Mouse (Mus musculus): Measurements from ENCODE around the gene Acsf3.

Gene Acsf3

GRCm38 (mm10) chr8:122811870-122812494 is 36.7 kb downstream of the Acsf3 start:
- DNase-seq = no peak

DNA sequence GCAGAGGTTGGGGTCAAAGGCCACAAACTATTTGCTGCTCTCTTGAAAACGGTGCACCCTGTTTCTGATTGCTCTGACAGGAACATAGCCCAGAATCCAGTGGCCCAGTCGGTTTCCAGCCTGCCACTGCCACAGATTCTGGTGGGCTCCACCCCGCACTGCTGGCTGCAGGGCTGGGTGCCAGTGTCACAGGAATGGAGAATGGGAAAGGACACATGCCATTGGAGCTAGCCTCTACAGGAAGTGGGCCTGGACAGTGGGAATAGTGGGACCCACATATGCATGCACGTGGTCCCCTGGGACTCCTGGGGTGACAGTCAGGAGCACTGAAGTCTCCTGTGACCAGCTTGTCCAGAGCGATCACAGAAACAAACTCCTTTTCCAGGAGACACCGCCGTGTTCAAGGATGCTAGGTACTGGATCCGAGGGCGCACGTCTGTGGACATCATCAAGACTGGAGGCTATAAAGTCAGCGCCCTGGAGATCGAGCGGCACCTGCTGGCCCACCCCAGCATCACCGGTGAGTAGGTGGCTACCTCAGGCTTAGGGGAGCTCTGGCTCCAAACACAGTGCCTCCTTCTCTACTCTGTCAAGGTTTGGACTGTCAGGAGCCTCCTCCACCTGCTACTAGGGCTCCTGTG is 37.4 kb downstream of the Acsf3 start:
- no peak for DNase-seq

- no peak for DNase-seq
These were observed 39.3 kb downstream of the Acsf3 start for GRCm38 (mm10) chr8:122814608-122815007.

- no peak for DNase-seq
These were observed 41.7 kb downstream of the Acsf3 start for GRCm38 (mm10) chr8:122816965-122817364.

DNA sequence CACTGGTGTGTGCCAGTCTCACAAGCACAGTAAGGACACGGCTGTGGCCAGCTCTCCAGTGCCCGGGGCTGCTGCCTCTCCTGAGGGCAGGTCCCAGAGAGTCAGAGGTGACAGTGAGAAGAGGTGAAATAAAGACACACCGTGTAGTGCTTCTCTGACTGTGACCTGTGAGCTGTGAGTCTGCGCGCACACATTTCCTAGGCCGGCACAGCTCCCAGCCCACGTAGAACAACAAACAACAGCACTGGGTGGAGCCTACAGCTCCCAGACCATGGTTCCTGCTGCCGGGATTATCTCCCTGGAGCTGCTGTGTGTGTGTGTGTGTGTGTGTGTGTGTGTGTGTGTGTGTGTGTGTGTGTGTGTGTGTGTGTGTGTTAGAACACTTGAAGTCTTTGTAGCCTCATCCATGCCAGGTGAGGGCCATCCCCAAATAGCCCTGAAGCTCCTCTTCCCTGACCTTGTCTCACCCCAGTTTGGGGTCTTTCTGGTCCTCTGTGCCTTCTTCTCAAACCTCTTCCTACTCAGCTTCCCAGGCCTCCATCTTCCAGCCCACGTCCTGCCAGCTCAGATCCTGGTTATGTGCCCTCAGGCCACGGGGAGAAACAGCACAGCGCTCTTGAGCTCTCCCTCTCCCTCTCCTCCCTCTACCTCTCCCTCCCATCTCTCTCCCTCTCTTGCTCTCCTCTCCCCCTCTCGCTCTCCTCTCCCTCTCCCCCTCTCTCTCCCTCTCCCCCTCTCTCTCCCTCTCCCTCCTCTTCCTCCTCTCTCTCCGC is 42.6 kb downstream of the Acsf3 start:
- DNase-seq = no peak

DNA sequence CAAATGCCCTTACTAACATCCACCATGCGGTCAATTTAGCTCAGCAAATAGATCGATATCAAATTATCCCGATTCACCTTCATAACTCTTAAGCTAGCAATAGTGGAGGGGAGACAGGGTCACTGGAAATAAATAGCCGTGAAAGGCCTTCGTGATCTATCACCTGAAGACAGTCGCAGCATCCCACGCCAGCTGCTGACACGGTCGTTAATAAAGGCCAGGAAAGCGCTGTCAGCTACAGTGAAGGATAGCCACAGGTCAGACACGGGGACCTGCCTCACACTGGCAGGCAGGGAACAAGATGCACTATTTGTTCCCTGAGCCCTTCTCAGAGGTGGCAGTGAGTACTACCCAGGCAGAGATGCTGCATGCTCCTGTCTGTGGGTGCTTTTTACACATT is 44.5 kb downstream of the Acsf3 start:
- no peak for DNase-seq

GRCm38 (mm10) chr8:122824571-122824970 is 49.3 kb downstream of the Acsf3 start:
- DNase-seq = no peak

DNA sequence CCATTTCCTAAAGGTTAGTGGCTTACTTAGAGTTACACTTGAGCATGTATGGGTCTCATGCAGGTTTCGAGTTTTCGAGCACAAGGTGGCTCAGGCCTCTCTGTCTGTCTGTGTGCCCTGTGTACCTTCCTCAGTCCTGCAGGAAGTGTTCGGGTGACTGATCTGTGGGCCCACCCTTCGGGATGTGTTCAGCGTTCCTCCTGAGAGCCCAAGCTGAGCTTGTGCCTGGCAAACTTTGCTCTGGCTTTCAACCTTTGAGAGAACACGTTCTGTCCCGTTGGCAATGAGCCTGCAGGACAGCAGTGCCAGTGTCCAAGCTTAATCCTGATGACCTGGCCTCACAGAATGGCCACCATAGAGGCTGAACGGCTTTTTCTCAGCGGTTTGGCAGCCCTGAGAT is 49.7 kb downstream of the Acsf3 start:
- DNase-seq = peak in 1 of 2 experiments; percentile 37

DNA sequence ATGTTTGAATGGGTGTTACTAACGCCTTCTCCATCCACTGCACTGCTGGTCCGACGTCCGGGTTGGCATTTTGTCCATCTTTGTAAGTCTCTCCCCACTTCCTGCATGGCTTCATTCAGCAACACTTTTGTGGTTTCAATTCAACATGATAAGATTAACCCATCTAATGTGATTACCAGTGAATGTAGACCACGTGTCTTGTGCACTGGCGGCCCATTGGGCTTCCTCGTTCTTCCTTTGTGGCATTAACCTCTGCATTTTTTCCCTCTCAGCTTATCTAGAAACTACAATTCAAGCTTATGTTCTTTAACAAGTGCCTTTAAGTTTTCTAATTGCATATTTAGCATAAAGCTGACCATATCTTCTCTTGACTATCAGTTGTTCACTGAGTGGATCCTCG is 50.1 kb downstream of the Acsf3 start:
- DNase-seq = no peak

GRCm38 (mm10) chr8:122829396-122829795 is 54.1 kb downstream of the Acsf3 start:
- no peak for DNase-seq

DNA sequence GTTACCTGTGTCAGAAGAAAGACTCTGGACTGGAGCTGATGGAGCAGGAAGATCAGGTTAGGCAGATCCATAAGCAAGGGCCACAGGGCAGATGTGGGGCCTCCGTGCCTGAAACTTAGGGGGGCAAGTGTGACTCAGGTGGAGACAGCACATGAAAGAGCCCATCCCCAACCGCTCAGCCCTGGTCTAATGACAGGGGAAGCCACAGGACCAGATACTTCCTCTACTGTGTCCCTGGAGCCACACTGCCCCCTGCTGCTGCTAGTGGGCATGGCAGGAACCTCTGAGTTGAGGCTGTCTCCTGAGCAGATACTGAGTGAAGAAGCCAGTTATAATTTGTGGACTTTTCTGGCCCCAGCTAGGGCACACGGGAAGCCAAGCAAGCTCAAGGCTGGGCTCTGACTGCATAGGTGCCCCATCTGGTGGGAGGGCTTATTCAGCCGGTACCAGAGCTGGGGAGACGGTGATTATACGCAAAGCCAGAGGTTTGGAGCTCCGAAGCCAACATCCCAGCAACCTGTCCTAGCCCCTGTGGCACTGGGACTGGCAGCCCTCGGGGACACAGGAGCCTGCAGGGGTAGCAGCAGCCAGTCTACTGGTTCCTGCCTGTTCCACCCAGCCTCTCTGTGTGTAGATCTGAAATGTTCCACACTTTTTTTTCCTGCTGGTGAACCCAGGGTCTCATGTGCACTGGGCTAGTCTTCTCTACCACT is 55.2 kb downstream of the Acsf3 start:
- peak; percentile 95 to 97 for DNase-seq

DNA sequence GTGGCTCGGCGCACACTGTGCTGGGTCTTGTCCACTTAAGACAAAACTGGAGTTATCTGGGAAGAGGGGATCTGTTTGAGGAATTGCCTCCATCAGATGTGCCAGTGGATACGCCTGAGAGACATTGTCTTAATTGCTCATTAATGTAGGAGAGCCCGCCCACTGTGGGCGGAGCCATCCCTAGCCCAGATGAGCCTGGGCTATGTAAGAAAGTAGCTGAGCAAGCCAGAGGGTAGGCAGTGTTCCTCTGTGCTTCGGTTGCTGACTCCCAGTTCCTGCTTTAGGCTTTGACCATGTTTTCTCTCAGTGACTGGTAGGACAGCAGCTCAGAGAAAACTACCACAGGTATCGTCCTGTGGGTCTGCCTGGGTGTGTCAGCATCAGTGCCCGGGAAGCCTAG is 59.1 kb downstream of the Acsf3 start:
- no peak for DNase-seq

- DNase-seq = peak; percentile 84 to 85
These were observed 59.7 kb downstream of the Acsf3 start for GRCm38 (mm10) chr8:122834971-122835370.

GRCm38 (mm10) chr8:122836199-122836598 is 60.9 kb downstream of the Acsf3 start:
- no peak for DNase-seq

DNA sequence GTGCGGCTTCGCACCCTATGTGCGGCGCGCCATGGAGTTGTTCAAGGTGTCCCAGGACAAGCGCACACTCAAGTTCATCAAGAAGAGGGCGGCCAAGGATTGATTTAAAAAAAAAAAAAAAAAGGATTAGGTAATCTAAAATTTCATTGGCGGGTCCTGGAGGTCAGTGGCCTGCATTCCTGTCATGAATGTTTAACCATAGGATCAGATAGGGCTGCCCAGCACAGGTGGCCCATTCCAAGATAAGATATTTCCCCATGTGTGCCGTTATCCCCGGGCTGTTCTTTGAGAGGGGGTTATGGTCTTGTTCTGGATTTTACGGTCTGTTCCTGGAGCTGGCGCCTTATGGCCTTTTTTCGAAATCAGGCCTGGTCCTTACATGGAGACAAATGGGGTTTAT is 61.4 kb downstream of the Acsf3 start:
- DNase-seq = no peak

DNA sequence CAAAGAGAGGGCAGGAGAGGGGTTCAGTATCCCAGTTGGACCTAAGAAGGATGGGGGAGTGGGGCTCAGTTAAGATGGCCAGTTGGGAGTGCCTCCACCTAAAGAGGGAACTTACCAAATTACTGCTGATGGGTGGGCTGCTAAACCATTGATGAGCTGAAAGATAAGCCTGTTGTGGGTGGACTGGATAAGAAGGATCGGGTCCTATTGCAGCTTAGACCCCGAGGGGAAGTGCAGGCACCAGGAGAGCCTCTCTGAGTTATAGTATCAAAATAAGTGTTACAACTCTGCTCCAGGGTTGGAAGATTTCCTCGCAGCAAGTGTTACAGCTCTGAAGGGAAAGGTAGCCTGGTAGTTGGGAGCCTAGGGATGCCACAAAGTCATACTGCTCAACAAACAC is 68.9 kb downstream of the Acsf3 start:
- no peak for DNase-seq

DNA sequence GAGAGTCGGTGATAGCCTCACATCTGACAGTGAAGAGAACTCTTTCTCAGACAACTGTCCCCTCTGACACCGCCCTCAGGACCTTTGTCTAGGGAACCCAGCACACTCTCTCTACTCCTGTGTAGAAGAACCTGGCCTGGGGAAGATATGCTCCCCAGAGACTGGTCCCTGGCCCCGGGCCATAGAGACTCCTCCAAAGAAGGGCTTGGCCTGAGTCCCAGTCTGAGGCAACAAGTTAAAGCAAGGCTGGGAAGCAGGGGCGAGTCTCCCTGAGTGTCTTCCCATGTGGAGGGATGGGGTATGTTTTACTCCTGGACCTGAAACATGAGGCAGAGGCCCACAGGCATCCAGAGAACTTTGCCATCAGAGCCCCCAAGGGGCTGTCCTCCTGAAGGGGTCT is 70.4 kb downstream of the Acsf3 start:
- peak; percentile 43 to 55 for DNase-seq

- DNase-seq = peak; percentile 80 to 83
These were observed 72.7 kb downstream of the Acsf3 start, which contains the start of gene Cdh15 for GRCm38 (mm10) chr8:122847829-122848561. Cdh15 (plus strand) TSS chr8:122847966.

GRCm38 (mm10) chr8:122849152-122849910 is 74.0 kb downstream of the Acsf3 start:
- no peak for DNase-seq

- no peak for DNase-seq
These were observed 75.5 kb downstream of the Acsf3 start for GRCm38 (mm10) chr8:122850641-122851240.
